Mouse (Mus musculus): ENCODE data around the gene Fgfr2. TPM values are rescaled to one million over a fixed set of nuclear protein-coding genes. Genes with fewer than 3 reads are reported as not detected.
A peak's percentile ranks its signal among the peaks of the same experiment; 100 is the strongest.

Gene Fgfr2
- polyA plus RNA-seq, 1 experiment from 2014 or later, result 106 TPM

DNA sequence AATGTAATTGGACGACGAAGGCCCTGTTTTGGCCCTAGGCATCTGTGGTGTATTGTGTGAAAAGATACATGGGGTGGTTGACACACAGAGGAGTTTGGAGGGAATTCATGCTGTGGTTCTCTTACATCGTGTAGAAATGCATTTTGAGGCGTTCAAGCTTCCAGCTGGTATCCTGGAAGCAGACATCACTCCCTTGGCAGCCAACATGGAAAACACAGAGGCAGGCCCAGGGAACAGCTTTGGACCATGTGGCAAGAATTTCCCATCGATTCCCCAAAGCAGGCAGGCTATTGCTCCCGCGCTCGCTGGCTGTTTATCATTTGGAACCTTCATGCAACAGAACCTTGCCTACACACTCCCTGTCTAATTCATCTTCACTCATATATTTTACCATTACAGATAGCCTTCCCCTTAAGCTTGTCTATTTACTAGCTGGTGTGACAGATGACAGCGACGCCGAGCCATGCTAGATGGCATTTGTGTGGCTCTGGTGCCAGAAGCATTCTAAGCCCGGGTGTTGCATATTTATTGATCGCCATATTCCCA is 1494.2 kb downstream of the Fgfr2 start:
- DNase-seq (ENCODE audit: low spot score), result peak; percentile 63
- 78% methylated on average over 13 of the region's 13 CpGs for WGBS
- Histone ChIP-seq H3K4me2 (ENCODE audit: low read depth, low read length) (no peak overlapping the region), H3K27ac (replicated peaks; ENCODE audit: low read depth, low read length) (no peak overlapping the region), H3K27me3 (replicated peaks; ENCODE audit: control insufficient read depth, insufficient read depth, low read length) (no peaks in the 10 kb centered on the region), H3K4me1 (ENCODE audit: control insufficient read depth, insufficient read depth, low read length) (no peaks in the 10 kb centered on the region), H3K9me3 (ENCODE audit: control insufficient read depth, low read length) (no peaks in the 10 kb centered on the region), H3K36me3 (ENCODE audit: control insufficient read depth, insufficient read depth, low read length) (no peaks in the 10 kb centered on the region), H3K4me3 (ENCODE audit: low read depth, low read length) (no peak overlapping the region), H3K9ac (ENCODE audit: low read depth, low read length) (no peak overlapping the region)
- no peak for ATAC-seq (ENCODE audit: low read depth)

DNA sequence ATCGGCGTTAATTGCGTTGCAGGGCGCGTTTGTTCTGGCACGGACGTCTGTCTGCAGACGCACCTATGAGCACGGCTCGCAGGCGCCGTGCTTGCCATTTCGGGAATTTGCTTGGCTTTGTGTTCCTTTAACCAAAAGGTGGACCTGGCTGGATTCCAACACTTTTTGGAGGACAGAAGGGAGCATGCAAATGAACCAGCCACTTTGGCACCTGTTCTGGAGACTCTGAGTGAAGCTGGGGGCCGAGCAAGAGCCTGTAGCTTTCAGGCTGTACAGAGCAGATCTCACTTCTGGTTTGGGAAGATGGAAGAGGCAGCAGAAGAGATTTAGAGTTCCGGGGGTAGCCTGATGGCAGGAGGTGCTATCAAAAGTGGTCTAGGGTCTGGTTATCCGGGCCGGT is 1494.8 kb downstream of the Fgfr2 start:
- Histone ChIP-seq H3K4me3 (ENCODE audit: low read depth, low read length) (no peak overlapping the region), H3K9me3 (ENCODE audit: control insufficient read depth, low read length) (no peaks in the 10 kb centered on the region), H3K4me1 (ENCODE audit: control insufficient read depth, insufficient read depth, low read length) (no peaks in the 10 kb centered on the region), H3K36me3 (ENCODE audit: control insufficient read depth, insufficient read depth, low read length) (no peaks in the 10 kb centered on the region), H3K27me3 (replicated peaks; ENCODE audit: control insufficient read depth, insufficient read depth, low read length) (no peaks in the 10 kb centered on the region), H3K4me2 (ENCODE audit: low read depth, low read length) (no peak overlapping the region), H3K9ac (ENCODE audit: low read depth, low read length) (no peak overlapping the region), H3K27ac (replicated peaks; ENCODE audit: low read depth, low read length) (no peak overlapping the region)
- WGBS, result 77% methylated on average over 17 of the region's 17 CpGs
- ATAC-seq (ENCODE audit: low read depth) (no peak), DNase-seq (ENCODE audit: low spot score) (no peak)

DNA sequence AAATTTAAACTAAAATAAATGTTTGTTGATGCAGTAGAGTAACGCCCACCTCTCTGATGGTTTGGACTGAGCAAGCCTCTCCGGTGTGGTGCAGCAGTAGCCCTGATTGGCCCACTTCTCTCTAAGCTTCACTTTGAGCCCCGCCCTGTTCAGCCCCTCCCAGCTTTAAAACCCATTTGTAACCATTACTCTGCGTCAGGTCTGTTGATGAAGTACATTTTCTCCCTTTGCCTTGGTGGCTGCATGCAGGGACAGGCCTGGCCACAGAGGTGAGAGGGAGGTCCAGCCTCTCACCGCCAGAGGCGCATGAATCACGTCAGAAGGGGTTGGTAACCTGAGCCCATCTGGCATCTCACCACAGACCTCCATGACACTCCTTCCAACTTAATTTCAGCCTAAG is 1513.5 kb downstream of the Fgfr2 start:
- ATAC-seq (ENCODE audit: low read depth) (peak; percentile 67), DNase-seq (ENCODE audit: low spot score) (peak; percentile 41)

DNA sequence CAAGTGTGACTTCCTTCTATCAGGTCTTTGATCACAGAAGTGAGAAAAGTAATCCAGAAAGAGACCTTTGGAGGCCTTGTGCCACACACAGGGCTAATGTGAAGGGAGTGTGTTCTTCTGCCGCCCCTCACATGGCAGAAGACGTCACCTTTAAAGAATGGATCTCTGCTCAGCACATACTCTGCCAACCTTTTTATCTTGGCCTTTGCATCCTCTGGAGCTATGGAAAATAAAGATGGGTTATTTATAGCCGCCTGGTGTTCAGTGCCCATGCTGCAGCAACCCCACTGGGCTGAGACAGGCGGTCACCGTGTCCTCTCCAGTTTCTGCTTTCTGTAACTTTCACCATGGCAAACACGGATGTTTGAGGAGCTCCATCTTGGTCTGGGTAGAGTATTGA is 1515.1 kb downstream of the Fgfr2 start:
- Histone ChIP-seq H3K27me3 (replicated peaks; ENCODE audit: control insufficient read depth, insufficient read depth, low read length) (no peaks in the 10 kb centered on the region), H3K4me3 (ENCODE audit: low read depth, low read length) (no peak overlapping the region), H3K4me2 (ENCODE audit: low read depth, low read length) (no peak overlapping the region), H3K9ac (ENCODE audit: low read depth, low read length) (no peak overlapping the region), H3K9me3 (ENCODE audit: control insufficient read depth, low read length) (no peaks in the 10 kb centered on the region), H3K4me1 (ENCODE audit: control insufficient read depth, insufficient read depth, low read length) (no peaks in the 10 kb centered on the region), H3K27ac (replicated peaks; ENCODE audit: low read depth, low read length) (no peak overlapping the region), H3K36me3 (ENCODE audit: control insufficient read depth, insufficient read depth, low read length) (no peaks in the 10 kb centered on the region)
- WGBS, result 94% methylated on average over 6 of the region's 6 CpGs
- DNase-seq (ENCODE audit: low spot score) (no peak), ATAC-seq (ENCODE audit: low read depth) (no peak)

More for the DNA sequence above, 1513.5 kb downstream of the Fgfr2 start:
- H3K9me3 ChIP-seq (ENCODE audit: control insufficient read depth, low read length), result no peaks in the 10 kb centered on the region
- H3K9ac ChIP-seq (ENCODE audit: low read depth, low read length), result no peak overlapping the region
- H3K4me1 ChIP-seq (ENCODE audit: control insufficient read depth, insufficient read depth, low read length), result no peaks in the 10 kb centered on the region
- no peak overlapping the region for H3K4me2 ChIP-seq (ENCODE audit: low read depth, low read length)
- 32% methylated on average over 7 of the region's 7 CpGs for WGBS
- H3K36me3 ChIP-seq (ENCODE audit: control insufficient read depth, insufficient read depth, low read length), result no peaks in the 10 kb centered on the region
- no peaks in the 10 kb centered on the region for H3K27me3 ChIP-seq (replicated peaks; ENCODE audit: control insufficient read depth, insufficient read depth, low read length)
- no peak overlapping the region for H3K4me3 ChIP-seq (ENCODE audit: low read depth, low read length)
- H3K27ac ChIP-seq (replicated peaks; ENCODE audit: low read depth, low read length), result no peak overlapping the region

DNA sequence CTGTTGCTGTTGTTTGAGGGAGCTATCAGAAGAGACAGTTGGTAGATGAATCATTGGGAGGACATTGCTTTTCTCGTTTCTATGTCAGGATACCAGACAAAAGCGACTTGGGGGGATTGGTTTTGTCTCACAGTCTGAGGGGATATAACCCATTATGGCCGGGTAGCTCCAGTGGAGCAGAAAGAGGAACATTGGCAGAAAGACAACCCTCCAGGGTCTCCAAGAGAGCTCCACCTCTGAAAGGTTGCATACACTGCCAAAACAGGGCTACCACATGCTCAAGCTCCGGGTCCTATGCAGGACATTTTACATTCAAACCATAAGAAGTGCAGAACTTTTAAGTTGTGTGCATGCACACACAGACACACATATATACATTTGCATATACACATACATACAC is 1517.7 kb downstream of the Fgfr2 start:
- no peaks in the 10 kb centered on the region for H3K27me3 ChIP-seq (replicated peaks; ENCODE audit: control insufficient read depth, insufficient read depth, low read length)
- H3K4me1 ChIP-seq (ENCODE audit: control insufficient read depth, insufficient read depth, low read length), result peaks cover 4% of the 10 kb centered on the region; the same call in 1 of the 2 replicates
- ATAC-seq (ENCODE audit: low read depth) (no peak), DNase-seq (ENCODE audit: low spot score) (no peak)
- H3K9me3 ChIP-seq (ENCODE audit: control insufficient read depth, low read length), result no peaks in the 10 kb centered on the region
- no peak overlapping the region for H3K4me2 ChIP-seq (ENCODE audit: low read depth, low read length)
- H3K27ac ChIP-seq (replicated peaks; ENCODE audit: low read depth, low read length), result no peak overlapping the region
- WGBS, result 69% methylated on average over 4 of the region's 4 CpGs
- no peaks in the 10 kb centered on the region for H3K36me3 ChIP-seq (ENCODE audit: control insufficient read depth, insufficient read depth, low read length)
- no peak overlapping the region for H3K4me3 ChIP-seq (ENCODE audit: low read depth, low read length)
- no peak overlapping the region for H3K9ac ChIP-seq (ENCODE audit: low read depth, low read length)

DNA sequence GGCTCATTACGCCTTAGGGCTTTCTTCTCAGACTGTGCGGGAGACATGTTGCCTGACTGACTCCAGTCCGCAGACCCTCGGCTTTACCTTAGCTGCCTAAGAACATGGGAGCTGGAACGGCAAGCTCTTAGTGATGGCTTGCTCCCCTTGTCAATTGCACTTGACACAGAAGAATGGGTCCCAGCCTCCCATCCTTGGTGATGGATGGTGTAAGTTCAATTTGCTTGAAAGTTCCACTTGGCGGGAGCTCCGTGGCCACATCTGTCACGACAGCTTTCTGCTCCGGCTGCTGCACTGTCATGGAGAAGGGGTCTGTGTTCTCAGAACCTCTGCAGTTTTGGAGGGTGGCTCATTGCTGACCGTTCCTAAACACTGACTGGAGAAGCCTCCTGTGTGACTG is 1518.2 kb downstream of the Fgfr2 start:
- Histone ChIP-seq H3K4me1 (ENCODE audit: control insufficient read depth, insufficient read depth, low read length) (peaks cover 4% of the 10 kb centered on the region; the same call in 1 of the 2 replicates), H3K4me2 (ENCODE audit: low read depth, low read length) (no peak overlapping the region), H3K27ac (replicated peaks; ENCODE audit: low read depth, low read length) (no peak overlapping the region), H3K4me3 (ENCODE audit: low read depth, low read length) (no peak overlapping the region), H3K9me3 (ENCODE audit: control insufficient read depth, low read length) (no peaks in the 10 kb centered on the region), H3K36me3 (ENCODE audit: control insufficient read depth, insufficient read depth, low read length) (no peaks in the 10 kb centered on the region), H3K27me3 (replicated peaks; ENCODE audit: control insufficient read depth, insufficient read depth, low read length) (no peaks in the 10 kb centered on the region), H3K9ac (ENCODE audit: low read depth, low read length) (no peak overlapping the region)
- DNase-seq (ENCODE audit: low spot score), result no peak
- ATAC-seq (ENCODE audit: low read depth), result no peak
- WGBS, result 85% methylated on average over 10 of the region's 10 CpGs

DNA sequence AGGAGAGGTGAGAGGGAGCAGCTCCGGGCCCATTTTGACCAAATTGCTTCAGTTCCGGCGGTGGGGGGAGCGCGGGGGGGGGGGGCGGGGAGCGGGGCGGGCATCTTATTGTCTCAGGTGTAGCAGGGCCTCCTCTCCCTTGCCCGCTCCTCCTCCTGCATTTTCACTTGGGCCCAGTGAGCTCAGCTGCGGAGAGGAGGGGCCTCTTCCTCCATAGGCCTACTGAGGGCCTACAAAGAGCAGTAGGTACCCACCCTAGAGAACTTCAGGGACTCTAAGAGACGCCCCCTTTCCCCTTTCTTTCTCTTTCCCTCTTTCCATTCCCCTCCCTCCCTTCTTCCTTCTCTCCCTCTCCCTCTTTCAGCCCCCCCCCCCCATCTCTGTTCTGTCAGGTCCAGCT is 1520.0 kb downstream of the Fgfr2 start:
- Histone ChIP-seq H3K36me3 (ENCODE audit: control insufficient read depth, insufficient read depth, low read length) (no peaks in the 10 kb centered on the region), H3K4me2 (ENCODE audit: low read depth, low read length) (no peak overlapping the region; the same call in 1 of the 2 replicates), H3K4me3 (ENCODE audit: low read depth, low read length) (no peak overlapping the region), H3K27me3 (replicated peaks; ENCODE audit: control insufficient read depth, insufficient read depth, low read length) (no peaks in the 10 kb centered on the region), H3K9me3 (ENCODE audit: control insufficient read depth, low read length) (no peaks in the 10 kb centered on the region), H3K9ac (ENCODE audit: low read depth, low read length) (no peak overlapping the region), H3K4me1 (ENCODE audit: control insufficient read depth, insufficient read depth, low read length) (peaks cover 6% of the 10 kb centered on the region; the same call in 1 of the 2 replicates), H3K27ac (replicated peaks; ENCODE audit: low read depth, low read length) (no peak overlapping the region)
- DNase-seq (ENCODE audit: low spot score) (no peak), ATAC-seq (ENCODE audit: low read depth) (no peak; the same call in 1 of the 2 replicates)
- WGBS, result 14% methylated on average over 2 of the region's 11 CpGs

DNA sequence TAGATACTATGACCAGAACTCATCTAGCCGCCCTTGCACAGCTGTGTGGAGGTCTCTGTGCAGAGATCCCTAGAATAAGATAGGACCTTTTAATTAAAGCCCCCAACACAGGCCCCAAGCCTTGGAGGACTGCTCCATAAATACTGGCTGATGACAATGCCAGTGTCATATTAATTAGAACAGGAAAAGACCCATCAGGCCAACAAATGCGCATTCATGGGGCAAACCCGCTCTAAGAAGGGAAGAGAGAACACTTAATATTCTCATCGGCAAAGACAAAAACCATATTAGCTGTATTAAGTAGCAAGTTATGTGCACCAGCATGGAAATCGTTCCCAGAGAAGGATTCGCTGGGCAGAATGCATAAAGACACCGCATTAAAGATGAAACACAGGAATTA is 1521.0 kb downstream of the Fgfr2 start:
- Histone ChIP-seq H3K27ac (replicated peaks; ENCODE audit: low read depth, low read length) (no peak overlapping the region), H3K9ac (ENCODE audit: low read depth, low read length) (no peak overlapping the region), H3K4me2 (ENCODE audit: low read depth, low read length) (no peak overlapping the region), H3K4me1 (ENCODE audit: control insufficient read depth, insufficient read depth, low read length) (peaks cover 10% of the 10 kb centered on the region), H3K36me3 (ENCODE audit: control insufficient read depth, insufficient read depth, low read length) (no peaks in the 10 kb centered on the region), H3K9me3 (ENCODE audit: control insufficient read depth, low read length) (no peaks in the 10 kb centered on the region), H3K4me3 (ENCODE audit: low read depth, low read length) (no peak overlapping the region), H3K27me3 (replicated peaks; ENCODE audit: control insufficient read depth, insufficient read depth, low read length) (no peaks in the 10 kb centered on the region)
- ATAC-seq (ENCODE audit: low read depth) (no peak), DNase-seq (ENCODE audit: low spot score) (no peak)
- 69% methylated on average over 7 of the region's 7 CpGs for WGBS

DNA sequence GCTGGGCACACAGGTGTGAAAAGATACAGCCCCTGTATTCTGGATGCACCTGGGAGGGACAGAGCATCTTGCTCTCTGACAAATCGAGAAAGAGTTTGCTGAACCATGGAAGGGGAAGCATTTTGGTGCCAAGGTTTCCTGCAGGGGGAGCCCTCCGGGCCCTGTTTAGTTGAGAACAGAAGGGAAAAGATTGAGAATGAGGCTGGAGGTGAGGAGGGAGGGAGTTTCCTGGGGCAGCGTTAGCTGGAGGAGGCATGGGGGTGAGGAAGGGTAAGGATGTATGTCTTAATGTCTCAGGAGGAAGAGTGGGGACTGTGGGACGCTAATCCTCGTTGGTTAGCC is 1524.7 kb downstream of the Fgfr2 start:
- H3K9me3 ChIP-seq (ENCODE audit: control insufficient read depth, low read length), result no peaks in the 10 kb centered on the region
- H3K4me3 ChIP-seq (ENCODE audit: low read depth, low read length), result no peak overlapping the region
- H3K27ac ChIP-seq (replicated peaks; ENCODE audit: low read depth, low read length), result no peak overlapping the region
- H3K4me2 ChIP-seq (ENCODE audit: low read depth, low read length), result no peak overlapping the region
- DNase-seq (ENCODE audit: low spot score) (peak; percentile 38), ATAC-seq (ENCODE audit: low read depth) (peak; percentile 22; the same call in 1 of the 2 replicates)
- H3K27me3 ChIP-seq (replicated peaks; ENCODE audit: control insufficient read depth, insufficient read depth, low read length), result no peaks in the 10 kb centered on the region
- 0 out of 2 replicates have a peak overlapping the region, but pooled peaks have one; percentile 11 for H3K9ac ChIP-seq (ENCODE audit: low read depth, low read length)
- 4% methylated on average over 5 of the region's 5 CpGs for WGBS
- H3K36me3 ChIP-seq (ENCODE audit: control insufficient read depth, insufficient read depth, low read length), result no peaks in the 10 kb centered on the region
- H3K4me1 ChIP-seq (ENCODE audit: control insufficient read depth, insufficient read depth, low read length), result peaks cover 10% of the 10 kb centered on the region
